Mouse (Mus musculus) cerebellum, postnatal 14 days (tissue): Measurements from ENCODE around the gene Trim58.
A peak's percentile ranks its signal among the peaks of the same experiment; 100 is the strongest.

Source experiments
- DNase-seq, 2 experiments: peaks; one replicate each; pipeline ENCODE4 v3.0.0; 2021; ENCODE audit warnings: mixed read lengths in 2 of 2

Trim58 gene

DNA sequence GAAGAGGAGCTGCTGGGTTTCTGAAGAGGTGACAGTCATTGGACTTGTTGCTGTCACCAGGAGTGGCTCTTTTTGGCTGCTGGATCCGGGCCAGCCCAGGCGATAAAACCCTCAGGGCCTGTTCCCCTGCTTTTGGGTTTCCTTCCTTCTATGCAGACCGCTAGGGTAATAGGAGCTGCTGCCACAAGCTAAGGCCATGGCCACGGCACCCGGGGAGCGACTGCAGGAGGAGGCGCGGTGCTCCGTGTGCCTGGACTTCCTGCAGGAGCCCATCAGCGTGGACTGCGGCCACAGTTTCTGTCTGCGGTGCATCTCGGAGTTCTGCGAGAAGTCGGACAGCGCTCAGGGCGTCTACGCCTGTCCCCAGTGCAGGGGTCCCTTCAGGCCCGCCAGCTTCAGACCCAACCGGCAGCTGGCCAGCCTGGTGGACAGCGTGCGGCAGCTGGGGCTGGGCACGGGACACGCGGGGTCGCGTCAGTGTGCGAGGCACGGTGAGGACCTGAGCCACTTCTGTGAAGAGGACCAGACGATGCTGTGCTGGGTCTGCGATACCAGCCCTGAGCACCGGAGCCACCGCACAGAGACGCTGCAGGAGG is at the start of gene Trim58:
Trim58 (plus strand) TSS at position 194 of the 596 bp plus-strand sequence.
- peak; percentile 18 to 38 for DNase-seq

DNA sequence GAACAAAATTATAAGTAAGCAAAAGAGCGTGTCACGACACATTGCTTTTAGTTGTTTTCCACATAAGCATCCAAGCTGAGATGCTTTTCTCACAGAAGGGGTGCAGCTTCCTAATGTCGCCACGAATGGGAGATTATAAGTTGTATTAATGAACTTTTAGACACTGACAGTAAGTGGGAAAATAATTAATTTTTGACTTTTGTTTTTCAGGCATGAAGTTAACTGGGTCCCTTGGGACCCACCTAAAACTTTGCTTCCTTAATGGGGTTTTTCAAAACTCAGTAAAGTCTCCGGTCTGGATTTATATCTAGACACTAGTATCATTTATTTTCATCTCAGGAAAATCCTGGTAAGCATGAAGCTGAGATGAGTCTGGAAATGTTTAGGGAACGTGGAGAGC is 45.5 kb upstream of the Trim58 start, which contains the start of gene Olfr324:
Olfr324 (plus strand) TSS at position 301 of the 400 bp plus-strand sequence.
- no peak for DNase-seq

DNA sequence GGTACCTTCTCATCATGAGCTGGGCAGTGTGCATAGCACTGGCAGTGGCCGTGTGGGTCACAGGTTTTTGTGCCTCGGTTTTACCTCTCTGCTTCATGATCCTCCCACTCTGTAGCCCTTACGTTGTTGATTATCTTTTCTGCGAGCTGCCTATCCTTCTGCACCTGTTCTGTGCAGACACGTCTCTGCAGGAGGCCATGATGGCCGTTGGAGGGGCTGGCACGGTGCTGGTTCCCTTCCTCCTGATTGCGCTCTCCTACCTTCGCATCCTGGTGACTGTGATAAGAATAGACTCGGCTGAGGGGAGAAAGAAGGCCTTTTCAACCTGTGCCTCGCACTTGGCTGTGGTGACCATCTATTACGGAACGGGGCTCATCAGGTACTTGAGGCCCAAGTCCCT is 42.4 kb upstream of the Trim58 start:
- no peak for DNase-seq

DNA sequence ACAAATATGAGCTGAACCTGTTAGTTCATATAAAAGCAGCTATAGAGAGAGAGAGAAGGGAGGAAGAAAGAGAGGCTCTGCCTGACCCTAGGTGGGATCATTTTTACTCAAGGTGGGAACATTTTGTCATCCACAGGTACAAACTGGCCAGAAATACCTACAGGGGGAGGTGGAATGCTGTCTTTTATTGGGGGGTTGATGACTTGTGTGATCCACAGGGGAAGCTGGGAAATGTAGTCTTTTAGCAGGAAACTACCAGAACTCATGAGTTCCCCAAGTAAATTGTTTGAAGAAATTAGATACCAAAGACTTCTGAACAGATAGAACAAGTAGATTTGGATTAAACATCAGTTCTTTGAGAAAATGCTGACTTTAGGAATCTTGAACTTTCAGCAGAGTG is 38.2 kb upstream of the Trim58 start:
- no peak for DNase-seq

DNA sequence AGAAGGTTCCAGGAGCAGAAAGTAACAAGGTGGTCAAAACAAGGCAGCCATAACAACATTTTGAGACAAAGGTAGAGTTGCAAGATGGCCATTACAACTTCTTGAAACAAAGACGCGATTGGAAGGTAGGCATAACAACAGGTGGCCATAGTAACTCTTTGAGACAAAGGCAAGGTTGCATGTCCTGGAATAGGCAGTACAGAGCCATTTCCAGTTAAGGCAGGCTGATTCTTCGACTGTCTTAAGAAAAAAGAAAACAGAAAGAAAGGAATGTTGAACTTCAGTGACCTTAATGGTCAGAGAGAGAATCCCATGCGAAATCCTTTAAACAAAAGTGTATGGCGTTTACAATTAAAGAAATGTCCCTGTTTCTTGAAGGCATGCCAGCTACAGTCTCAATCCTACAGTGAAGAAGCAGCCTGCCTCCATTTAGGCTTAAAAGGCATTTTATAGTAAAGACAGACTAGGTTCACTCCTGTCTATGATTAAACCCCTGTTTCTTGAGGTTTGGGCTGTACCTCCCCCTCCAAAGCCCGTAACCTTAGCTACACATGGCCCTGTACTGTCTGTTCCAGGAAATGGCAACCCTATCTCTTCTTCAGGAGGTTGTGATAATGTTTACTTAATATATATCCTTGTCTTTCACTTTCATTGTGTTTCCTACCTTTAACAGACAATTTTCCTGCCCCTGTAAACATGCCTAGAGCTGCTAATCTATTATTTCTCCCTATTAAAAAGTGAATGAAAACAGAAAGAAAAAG is 37.3 kb upstream of the Trim58 start:
- no peak for DNase-seq

DNA sequence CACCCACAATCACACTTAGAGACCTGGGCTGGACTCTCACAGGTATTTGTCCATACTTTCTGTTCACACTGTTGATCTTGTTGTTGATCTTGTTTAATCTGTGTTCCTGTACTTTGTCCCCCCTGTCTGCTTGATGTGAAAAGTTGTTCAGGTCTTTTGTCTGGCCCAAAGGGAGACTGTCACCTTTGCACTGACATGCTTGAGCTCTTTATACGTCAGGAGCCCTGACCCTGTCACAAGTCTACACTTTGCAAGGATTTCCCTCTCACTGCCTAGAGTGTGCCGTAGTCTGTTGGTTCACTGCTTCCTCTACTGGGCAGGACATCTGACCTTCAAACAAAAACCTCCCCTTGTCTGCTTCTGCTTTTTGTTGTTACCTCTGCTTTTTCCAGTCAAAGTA is 35.6 kb upstream of the Trim58 start:
- no peak for DNase-seq

DNA sequence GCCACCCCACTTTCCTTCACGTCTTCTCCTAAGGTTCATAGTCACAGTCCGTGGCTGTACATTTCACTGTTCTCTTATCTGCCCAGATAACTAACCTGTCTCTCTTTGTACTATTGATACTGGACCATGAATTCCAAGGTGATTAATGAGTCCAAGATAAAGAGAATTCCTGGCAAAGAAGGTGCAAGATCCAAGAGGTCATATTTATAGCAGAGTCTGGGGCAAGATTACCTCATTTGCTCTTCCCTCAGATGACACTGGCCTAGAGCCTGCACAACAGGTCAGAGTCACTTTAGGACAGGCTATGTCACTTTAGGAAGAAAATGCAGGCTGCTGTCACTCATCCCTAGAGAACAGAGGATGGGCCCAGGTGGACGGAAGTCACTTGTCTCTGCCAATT is 35.0 kb upstream of the Trim58 start:
- DNase-seq = no peak

DNA sequence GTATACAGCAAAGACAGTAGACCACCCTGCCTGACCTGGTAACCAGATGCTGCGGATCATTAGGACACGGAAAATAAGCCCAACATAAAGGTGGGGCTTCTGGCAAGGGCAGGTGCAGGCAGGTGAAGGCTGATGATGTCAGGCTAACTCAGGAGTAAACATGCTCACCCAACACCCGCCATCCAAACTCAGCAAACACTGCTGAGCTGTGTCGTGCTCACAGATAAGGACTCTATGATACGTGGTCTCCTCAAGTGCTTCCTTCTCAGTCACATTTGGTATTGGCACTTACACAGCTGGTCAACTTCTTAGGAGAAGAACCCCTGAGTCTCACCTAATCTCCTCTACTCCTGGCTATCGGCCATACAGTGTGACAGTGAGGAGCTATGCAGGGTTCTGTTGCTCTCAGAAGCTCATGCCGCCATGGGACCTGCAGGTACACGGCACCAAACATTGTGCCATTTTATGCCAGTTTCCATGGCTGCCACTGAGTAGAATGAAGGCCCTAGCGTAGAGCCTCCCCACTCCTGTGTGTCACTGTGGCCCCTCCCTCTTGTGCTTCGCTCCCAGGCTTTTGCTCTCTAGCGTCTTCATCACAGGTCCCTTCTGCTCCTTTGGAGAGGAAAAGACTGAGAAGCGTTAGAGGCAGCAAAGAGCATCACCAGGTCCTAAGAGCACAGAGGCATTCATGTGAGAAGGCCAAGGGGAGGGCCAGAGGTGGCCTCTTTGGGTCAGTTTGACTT is 33.9 kb upstream of the Trim58 start:
- DNase-seq = no peak

DNA sequence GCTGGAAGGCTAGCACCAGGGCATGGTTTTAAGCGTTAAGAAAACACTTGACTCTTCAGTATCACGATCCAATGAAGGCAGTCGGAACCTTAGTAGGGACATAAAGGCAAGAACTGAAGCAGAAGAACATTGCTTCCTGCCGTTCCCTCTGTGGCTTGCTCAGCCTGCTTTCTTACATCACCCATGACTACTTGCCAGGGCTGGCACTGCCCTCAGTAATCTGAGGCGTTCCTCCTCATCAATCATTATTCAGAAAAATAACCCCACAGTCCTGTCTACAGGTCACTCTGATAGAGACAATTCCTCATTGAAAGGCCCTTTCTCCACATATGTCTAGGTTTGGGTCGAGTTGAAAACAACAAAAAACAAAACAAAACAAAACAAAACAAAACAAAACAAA is 33.2 kb upstream of the Trim58 start:
- DNase-seq = no peak

DNA sequence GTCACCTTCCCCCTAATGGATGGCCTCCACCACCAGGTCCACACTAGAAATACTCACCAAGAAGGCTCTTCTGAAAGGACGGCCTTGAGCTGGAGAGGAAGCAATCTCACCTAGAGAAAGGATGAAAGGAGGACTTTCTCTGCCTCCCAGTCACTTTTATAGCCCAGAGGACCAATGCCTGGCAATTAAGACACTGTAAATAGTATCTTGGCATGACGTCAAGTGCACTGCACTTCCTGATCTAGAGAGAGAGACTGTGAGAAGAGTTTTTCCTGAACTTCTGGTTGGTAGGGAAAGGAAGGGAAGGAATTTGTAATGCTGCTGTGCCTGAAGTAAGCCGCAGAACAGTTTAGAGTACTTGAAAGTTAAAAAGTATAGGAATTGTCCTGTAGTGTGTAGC is 26.9 kb upstream of the Trim58 start:
- DNase-seq = no peak

DNA sequence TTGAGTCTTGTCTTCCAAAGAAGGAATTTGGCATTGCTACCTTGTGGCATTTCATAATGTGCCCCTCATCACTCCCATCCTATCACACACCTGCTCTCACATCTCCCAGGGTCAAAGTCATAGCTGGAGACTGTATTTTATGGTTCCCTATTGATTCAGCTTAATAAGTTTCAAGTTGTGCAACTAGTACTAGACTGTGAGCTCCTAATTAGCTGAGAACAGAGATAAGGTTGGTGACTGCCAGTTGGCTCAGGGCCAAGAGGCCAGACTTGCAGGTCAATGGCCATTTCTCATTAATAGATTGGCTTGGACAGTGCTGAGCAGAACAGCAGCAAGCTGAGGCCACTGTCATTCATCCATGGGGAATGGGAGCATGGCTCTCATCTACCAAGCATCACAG is 25.7 kb upstream of the Trim58 start:
- DNase-seq = peak; percentile 27 to 44

DNA sequence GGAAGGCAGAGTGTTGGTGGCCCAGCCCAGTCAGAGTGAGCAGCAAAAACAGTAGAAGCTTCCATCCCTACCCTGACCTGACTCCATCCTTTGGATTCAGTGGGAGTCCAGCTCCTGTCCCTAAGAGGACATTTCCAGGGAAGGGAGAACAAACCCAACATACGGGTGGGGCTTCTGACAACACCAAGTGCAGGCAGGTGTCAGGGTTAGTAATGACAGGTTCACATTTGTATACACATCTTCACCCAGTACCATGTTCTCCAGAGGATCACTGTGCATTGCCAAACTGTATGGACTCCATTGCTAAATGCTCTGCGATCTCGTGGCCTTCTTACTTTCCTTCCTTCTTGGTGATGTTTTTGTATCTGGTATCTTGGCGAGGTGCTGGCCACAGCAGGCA is 24.3 kb upstream of the Trim58 start, which contains the start of gene 2210407C18Rik:
2210407C18Rik (minus strand) TSS at position 101 of the 400 bp plus-strand sequence.
- no peak for DNase-seq

DNA sequence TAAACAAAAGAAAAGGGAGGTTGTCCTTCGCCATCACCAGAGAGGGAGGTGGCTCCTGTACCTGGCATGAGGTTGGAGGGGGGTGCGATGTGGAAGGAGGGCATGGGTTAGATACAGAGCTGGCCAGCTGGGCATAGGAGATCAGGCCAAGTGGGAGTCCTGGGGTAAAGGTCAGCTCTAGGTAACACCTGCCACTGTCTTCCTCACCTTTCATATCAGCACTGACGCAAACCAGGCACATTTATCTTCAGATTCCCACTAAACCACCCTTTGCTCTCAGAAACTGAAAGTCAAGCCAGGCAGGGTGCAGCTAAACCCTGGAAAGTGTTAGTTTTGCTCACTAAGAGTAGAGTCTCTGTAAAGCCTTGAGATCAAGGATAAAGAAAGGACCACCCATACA is 21.9 kb upstream of the Trim58 start:
- DNase-seq = no peak

DNA sequence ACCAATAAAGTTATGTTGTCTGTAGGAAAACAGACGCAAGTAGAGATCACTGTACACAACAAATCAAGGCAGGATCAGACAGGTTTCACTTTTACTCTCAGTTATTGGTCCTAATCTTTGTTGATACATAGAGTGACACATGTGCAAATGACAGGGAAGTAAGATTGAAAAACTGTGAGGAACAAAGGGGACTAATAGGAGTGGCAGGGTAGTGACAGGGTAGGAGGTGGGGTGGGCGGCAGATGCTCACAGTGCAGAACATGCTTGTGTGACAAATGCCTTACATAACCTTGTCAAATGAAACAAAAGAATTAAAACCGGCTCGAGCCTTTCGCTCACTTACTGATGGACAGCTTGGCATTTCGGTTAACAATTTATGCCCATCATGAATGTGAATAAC is 21.5 kb upstream of the Trim58 start:
- no peak for DNase-seq

DNA sequence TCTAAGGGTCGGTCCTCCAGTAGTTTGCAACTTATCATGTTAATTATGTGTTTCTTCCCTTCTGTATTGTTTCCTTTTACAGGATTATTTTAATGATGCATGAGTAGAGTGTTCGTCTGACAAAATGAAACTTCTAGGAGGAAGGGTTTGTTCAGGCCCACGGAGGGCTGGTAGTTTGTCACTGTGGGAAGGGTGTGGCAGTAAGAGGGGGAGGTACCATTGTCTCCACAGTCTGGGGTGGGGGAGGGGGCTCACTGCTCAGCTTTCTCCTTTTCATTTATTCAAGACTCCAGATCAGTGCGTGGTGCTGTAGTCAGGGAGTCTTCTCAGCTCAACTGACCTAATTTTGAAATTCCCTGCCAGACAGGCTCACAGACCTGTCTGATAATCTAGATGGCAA is 14.1 kb upstream of the Trim58 start:
- DNase-seq = no peak

DNA sequence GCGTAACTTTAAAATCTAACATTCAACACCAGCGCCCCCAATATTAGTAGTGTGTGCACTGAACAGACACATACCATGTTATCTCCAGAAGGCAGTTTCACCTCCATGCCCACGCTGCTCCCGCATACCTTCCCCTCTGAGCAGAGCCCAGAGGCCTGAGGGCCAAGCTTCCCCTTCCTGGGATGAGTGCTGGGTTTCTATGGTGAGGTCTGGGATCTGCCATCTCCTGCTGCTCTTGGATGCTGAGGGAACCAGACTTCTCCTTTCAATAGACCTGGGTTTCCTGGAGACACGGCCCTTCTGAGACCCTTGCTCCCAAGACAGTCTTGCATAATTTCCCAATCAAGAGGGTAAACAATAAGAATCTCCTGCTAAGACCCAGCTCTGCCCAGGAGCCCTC is 9.9 kb upstream of the Trim58 start, which contains the start of gene Olfr323:
Olfr323 (minus strand) TSS at position 101 of the 400 bp plus-strand sequence.
- no peak for DNase-seq

DNA sequence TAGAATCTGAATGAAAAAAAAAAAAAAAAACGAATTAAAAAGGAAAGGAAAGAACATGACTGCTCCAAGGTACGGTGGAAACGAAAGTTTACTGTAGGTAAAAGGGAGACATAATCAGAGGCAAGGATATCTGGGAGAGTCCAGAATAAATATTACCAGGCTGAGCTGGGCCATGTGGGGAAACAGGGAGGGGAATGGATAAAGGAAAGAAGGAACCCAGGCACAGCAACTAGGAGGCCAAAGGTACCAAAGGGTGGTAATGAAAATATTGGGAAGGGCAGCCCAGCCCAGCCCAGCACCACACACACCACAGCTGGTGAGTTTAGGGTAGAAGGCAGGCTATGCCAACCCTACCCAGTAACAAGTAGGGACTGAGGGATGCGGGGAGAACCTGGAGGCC is 5.4 kb upstream of the Trim58 start:
- no peak for DNase-seq

DNA sequence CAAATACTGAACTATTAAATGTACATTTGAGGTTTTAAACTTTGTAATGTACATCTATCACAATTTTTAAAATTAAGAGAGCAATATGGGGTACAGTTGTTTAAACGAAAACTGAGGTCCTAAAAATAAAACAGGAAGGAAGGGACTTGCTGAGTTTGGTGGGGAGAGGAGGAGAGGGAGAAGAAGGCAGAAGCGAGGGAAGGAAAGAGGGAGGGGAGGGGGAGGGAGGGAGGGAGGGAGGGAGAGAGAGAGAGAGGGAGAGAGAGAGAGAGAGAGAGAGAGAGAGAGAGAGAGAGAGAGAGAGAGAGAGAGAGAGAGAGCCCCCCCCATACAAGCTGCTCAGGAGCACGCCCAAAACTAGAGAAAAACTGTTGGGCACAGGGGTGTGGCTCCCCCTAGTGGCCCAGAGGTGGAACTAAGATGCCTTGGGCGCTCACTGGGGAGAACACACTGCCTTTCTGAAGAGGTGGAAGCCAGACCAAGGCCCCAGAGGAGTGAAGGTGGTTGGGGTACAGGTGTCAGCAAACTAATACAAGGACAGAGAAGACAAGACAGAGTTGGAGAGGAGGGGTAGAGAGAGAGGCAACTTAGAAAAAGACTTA is 3.8 kb upstream of the Trim58 start:
- DNase-seq = peak; percentile 49 to 54

DNA sequence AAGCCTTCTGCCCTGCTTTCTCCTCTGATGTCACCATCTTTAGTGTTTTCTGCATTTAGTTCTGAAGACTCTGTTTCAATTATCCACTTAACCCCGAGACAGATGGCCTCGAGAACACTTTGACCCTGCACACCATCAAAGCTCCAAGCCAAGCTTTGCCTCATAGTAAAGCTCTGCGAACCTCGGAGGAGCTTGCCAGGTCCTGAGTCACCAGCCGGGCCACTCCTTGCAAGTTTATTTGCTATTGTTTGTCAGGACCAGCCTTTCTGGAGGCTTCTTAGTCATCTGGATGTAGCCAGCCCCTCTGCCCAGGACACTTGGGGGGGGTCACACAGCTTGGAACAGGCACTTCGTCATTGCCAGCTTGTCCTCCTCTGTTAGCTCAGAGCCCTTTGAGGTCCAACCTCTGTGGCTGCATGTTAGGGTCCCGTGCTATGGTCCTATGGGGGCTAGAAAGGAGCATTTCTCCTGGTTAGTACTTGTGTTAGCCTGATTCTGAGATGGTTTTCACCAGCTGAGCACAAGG is 2.0 kb upstream of the Trim58 start:
- no peak for DNase-seq

DNA sequence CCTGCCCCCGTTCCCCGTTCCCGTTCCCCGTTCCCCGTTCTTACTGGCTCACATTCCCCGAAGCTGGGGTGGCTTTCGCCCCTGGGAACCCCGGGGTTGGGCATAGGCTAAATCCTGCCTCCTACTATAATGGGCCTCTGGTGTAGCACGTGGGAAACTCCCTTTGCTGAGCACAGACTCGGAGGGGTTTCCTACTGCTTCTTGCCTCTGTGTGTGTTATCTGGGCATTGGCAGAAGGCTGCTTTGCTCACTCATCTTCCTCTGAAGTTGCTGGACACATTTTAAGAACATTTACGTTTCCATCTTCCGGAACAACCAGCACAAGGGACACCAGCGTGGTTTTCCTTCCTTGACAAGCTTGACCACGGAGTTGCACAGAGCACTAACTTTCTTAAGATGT is 792 bp downstream of the Trim58 start:
- no peak for DNase-seq

DNA sequence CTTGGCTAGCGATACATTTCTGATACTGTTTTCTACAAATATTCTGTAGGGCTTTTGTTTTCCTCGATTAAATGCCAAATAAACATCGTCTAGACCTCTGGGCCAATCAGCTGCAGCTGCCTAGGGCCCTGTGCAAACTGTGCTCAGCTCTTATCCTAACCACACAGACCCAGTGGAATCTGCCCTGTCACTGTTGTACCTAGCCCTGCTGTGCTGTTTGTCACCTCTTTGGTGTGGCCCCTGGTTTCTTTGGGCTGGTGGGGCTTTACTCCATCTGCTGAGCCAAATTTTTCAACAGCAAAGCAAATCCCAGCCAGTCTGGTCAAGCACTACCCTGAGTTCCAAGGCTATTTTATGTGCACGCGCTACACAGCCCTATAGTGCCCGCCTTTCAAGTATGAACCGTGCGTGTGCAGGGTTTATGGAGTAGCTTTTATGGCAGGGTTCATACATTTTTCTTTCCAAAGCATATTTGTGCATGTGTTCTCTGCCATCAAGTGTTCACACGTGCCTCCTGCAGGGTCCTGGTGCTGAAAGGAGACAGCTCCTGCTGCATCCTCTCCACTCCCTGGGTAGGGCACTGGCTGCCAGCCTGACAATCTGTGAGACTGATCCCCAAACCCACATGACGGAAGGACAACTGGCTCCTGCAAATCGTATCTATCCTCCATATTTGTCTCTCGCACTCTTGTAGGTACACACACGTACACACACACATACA is 1.5 kb downstream of the Trim58 start:
- no peak for DNase-seq

DNA sequence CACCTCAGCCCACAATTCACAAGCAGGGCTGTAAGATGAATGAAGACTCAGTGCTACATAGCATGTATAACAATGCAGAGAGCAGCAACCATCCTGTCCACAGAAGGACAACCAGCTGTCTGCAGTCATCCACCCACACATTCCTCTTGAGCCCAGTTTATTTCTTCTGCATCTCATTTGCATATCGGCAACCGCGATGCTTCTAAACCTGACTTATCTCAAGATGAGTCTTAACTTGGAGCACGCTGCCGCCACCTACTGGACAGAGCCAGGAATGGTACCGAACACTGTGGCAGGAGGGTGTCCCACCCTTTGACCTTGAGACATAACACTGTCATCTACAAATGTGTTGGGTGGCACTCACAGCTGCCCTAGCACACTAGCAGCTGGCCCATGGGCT is 3.1 kb downstream of the Trim58 start:
- peak; percentile 10 to 42 for DNase-seq
